Mouse (Mus musculus) embryo, embryonic 10.5 days (tissue): ENCODE measurements at regions not wholly inside any gene's neighbourhood (a gene's known extent, or its start where the extent isn't known, plus 50 kb on each side); places are given as distances from the start of the nearest gene placed in this dataset.

Source experiments
- DNase-seq: peaks from one replicate; pipeline ENCODE4 v3.0.0-alpha.2; 2015; ENCODE audit warnings: low spot score

GRCm38 (mm10) chr3:23001071-23001470 lies 924.6 kb downstream of the Tbl1xr1 start:
- no peak for DNase-seq

- DNase-seq: no peak
Observed at GRCm38 (mm10) chr3:23032064-23032463, 955.6 kb downstream of the Tbl1xr1 start.

DNA sequence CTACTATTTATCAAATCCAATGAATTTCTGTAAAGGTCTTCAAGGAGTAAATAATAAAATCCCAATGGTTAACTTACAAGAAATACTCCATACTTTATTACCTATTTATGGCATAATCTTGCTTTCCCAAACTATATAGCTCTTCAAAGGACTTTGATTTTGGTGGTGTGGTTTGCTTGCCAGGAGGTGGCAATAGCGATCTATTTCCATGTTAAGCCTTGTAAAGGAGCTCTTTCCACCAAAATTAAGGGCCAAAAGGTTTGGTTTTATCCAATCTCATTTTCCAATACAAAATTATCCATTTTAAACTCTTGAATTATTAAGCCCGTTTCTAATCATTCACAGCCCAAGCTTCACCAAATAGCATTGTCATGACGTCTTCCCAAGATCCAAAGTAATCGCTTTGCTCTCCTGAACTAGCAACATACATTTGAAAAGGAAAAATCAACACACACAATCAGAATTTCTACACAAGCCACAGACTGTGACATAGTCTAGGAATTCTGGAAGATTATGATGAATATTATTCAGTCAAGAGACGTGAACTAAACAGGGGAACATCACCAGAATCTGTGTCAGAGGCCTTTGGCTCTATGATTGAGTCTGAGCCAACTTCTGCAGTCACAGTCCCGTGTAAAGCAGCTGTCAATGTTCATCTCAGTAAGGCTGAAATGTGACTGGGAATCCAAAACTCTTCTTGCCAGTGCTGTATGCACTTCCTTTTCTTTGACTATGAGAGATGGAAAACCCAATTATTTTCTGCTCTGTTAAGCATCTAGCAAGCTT lies 986.9 kb downstream of the Tbl1xr1 start:
- DNase-seq: peak; percentile 8

GRCm38 (mm10) chr3:23071486-23071885 lies 995.0 kb downstream of the Tbl1xr1 start:
- no peak for DNase-seq
